In the genomic region with DNA sequence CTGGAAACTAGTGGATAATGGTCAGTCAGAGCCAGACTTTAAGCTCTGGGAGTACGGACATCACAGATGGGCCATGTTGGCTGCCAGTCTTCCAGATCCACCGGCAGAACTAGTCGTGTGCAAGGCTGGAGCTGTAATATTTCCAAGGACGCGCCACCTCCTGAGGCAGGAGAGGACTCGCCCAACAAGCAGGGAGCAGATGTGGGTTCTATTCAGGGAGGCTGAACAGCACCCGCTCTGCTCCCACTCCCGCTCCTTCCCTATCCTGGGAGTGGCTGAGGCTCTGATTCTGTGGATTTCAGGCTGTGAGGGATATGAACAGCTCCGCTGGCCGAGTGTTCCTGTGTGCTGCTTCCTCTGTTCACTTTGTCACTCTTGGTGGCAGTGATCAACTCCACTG, we compare ENCODE assay signal across 11 mouse cellular contexts. TPM values are rescaled to one million over a fixed set of nuclear protein-coding genes. Genes with fewer than 3 reads are reported as not detected.
DNase-seq lines count a peak whose midpoint lies in the region; ATAC-seq lines count a peak whose summit lies in the region.
"Had no signal": no experiment of that assay in that cellular context is flagged by ENCODE, and none has a peak within 500 bp of the region (broad histone marks: within the 10 kb centered on the region; RNA-seq: fewer than 3 reads in every experiment).

No protein-coding gene starts in this region.

- H3K4me2 ChIP-seq in heart, embryonic 15.5 days, result no peak overlapping the region
- no peak overlapping the region for H3K4me2 ChIP-seq in midbrain, embryonic 14.5 days (ENCODE audit: low read length)
- H3K4me2 ChIP-seq in embryonic facial prominence, embryonic 15.5 days (replicated peaks), result no peak overlapping the region

- no peaks in the 10 kb centered on the region for H3K36me3 ChIP-seq in heart, embryonic 15.5 days
- peaks cover 9% of the 10 kb centered on the region for H3K36me3 ChIP-seq in midbrain, embryonic 10.5 days
- H3K36me3 ChIP-seq in midbrain, embryonic 14.5 days (ENCODE audit: control insufficient read depth, insufficient read depth, low read length), result no peaks in the 10 kb centered on the region
- H3K36me3 ChIP-seq in embryonic facial prominence, embryonic 15.5 days, result no peaks in the 10 kb centered on the region

- no peak overlapping the region for H3K9ac ChIP-seq in heart, embryonic 15.5 days
- no peak overlapping the region for H3K9ac ChIP-seq in midbrain, embryonic 14.5 days (replicated peaks; ENCODE audit: low read length)
- H3K9ac ChIP-seq in embryonic facial prominence, embryonic 15.5 days, result no peak overlapping the region
- H3K9ac ChIP-seq: liver, embryonic 14.5 days had no signal

- no peak for ATAC-seq in heart, embryonic 15.5 days (replicated peaks; ENCODE audit: insufficient number of reproducible peaks, insufficient read depth, low FRiP score, low read depth)
- ATAC-seq in midbrain, embryonic 14.5 days (ENCODE audit: low FRiP score, low TSS enrichment), result no peak
- ATAC-seq in embryonic facial prominence, embryonic 15.5 days (ENCODE audit: insufficient number of reproducible peaks, low FRiP score, low TSS enrichment, low read depth), result no peak

- H3K27ac ChIP-seq in heart, embryonic 15.5 days, result peak overlapping the region; percentile 69; the same call in 1 of the 2 replicates
- peak overlapping the region; percentile 33; the same call in 1 of the 2 replicates for H3K27ac ChIP-seq in midbrain, embryonic 10.5 days (replicated peaks)
- no peak overlapping the region for H3K27ac ChIP-seq in midbrain, embryonic 14.5 days (replicated peaks; ENCODE audit: low read depth, low read length)
- peak overlapping the region; percentile 76 for H3K27ac ChIP-seq in embryonic facial prominence, embryonic 15.5 days (replicated peaks)
- H3K27ac ChIP-seq: liver, embryonic 14.5 days had no signal

- no peaks in the 10 kb centered on the region for H3K27me3 ChIP-seq in heart, embryonic 15.5 days
- no peaks in the 10 kb centered on the region for H3K27me3 ChIP-seq in midbrain, embryonic 10.5 days (ENCODE audit: low read depth, poor library complexity, severe bottlenecking)
- H3K27me3 ChIP-seq in midbrain, embryonic 14.5 days (ENCODE audit: control insufficient read depth, insufficient read depth, low read length), result no peaks in the 10 kb centered on the region
- H3K27me3 ChIP-seq in embryonic facial prominence, embryonic 15.5 days, result no peaks in the 10 kb centered on the region

- intact Hi-C loops in heart, postnatal 25 days (cut with DNase I), result no loop called here

- no peak overlapping the region for H3K4me3 ChIP-seq in heart, embryonic 15.5 days
- no peak overlapping the region for H3K4me3 ChIP-seq in midbrain, embryonic 10.5 days
- H3K4me3 ChIP-seq in midbrain, embryonic 14.5 days (replicated peaks; ENCODE audit: low read depth, low read length), result no peak overlapping the region
- no peak overlapping the region for H3K4me3 ChIP-seq in embryonic facial prominence, embryonic 15.5 days (replicated peaks)

- no peak for DNase-seq in heart, postnatal 25 days (ENCODE audit: low spot score)
- no peak for DNase-seq in midbrain, embryonic 10.5 days (ENCODE audit: low spot score)
- DNase-seq in midbrain, embryonic 14.5 days, result no peak
- peak; percentile 59 to 81 for DNase-seq in right cerebral cortex, postnatal 36 days (ENCODE audit: low spot score in 2 of 2)
- DNase-seq in adrenal gland, adult 2 months, result no peak
- DNase-seq: cerebellum, adult 2 months; spleen, adult 18-20 months had no signal

- no peaks in the 10 kb centered on the region for H3K9me3 ChIP-seq in heart, embryonic 15.5 days (replicated peaks)
- H3K9me3 ChIP-seq in midbrain, embryonic 10.5 days (replicated peaks), result no peaks in the 10 kb centered on the region
- no peaks in the 10 kb centered on the region for H3K9me3 ChIP-seq in midbrain, embryonic 14.5 days (ENCODE audit: control insufficient read depth, low read length)
- no peaks in the 10 kb centered on the region for H3K9me3 ChIP-seq in embryonic facial prominence, embryonic 15.5 days (replicated peaks)

- 91% methylated on average over 10 of the region's 10 CpGs for WGBS in heart, embryonic 15.5 days
- 93% methylated on average over 10 of the region's 10 CpGs for WGBS in midbrain, embryonic 10.5 days
- 92% methylated on average over 10 of the region's 10 CpGs for WGBS in midbrain, embryonic 14.5 days
- WGBS in embryonic facial prominence, embryonic 15.5 days, result 59% methylated on average over 10 of the region's 10 CpGs

- H3K4me1 ChIP-seq in heart, embryonic 15.5 days (replicated peaks), result peaks cover 51% of the 10 kb centered on the region
- peaks cover 66% of the 10 kb centered on the region for H3K4me1 ChIP-seq in midbrain, embryonic 10.5 days
- H3K4me1 ChIP-seq in midbrain, embryonic 14.5 days (ENCODE audit: control insufficient read depth, insufficient read depth, low read length), result peaks cover 17% of the 10 kb centered on the region
- peaks cover 58% of the 10 kb centered on the region for H3K4me1 ChIP-seq in embryonic facial prominence, embryonic 15.5 days

RNA-seq across cellular contexts. Expression of gene Tcp11, which starts 50.0 kb away (rescaled TPM):
- 0.34 and 0.80 TPM in 2 replicates for polyA plus RNA-seq in heart, embryonic 15.5 days (2015; fragmentation: Nextera tagmentation; extraction: Ambion mirVana)
- total RNA-seq in heart, postnatal 25 days (2021), result not detected
- 0.86 and 1.2 TPM in 2 replicates for polyA plus RNA-seq in midbrain, embryonic 10.5 days (2016; fragmentation: Nextera tagmentation; extraction: Ambion mirVana)
- 0.88 and 1.1 TPM in 2 replicates for polyA plus RNA-seq in midbrain, embryonic 14.5 days (2014; fragmentation: Nextera tagmentation; extraction: Ambion mirVana)
- polyA plus RNA-seq in embryonic facial prominence, embryonic 15.5 days (2015; fragmentation: Nextera tagmentation; extraction: Ambion mirVana), result 4.7 and 9.0 TPM in 2 replicates
- total RNA-seq in adrenal gland, adult 2 months (2021), result under 1 TPM in 1 of 2 experiments, not detected in 1; 0.24 TPM
- 0.08 TPM in 1 of 2 replicates, not detected in the other for polyA plus RNA-seq in adrenal gland, adult 2 months (2012; rRNA removed)
- total RNA-seq: adrenal gland, adult 18-20 months had no signal

Comparison
In these comparisons a context has a peak if more than half of its experiments do, and no peak if none do; other contexts are left out.
1. DNase-seq: peak in right cerebral cortex, postnatal 36 days (2 of 2); none in heart, postnatal 25 days (single experiment), midbrain, embryonic 10.5 days (single experiment), midbrain, embryonic 14.5 days (single experiment) and adrenal gland, adult 2 months (single experiment).